Mouse (Mus musculus): ENCODE data around the gene Baiap3.

DNA sequence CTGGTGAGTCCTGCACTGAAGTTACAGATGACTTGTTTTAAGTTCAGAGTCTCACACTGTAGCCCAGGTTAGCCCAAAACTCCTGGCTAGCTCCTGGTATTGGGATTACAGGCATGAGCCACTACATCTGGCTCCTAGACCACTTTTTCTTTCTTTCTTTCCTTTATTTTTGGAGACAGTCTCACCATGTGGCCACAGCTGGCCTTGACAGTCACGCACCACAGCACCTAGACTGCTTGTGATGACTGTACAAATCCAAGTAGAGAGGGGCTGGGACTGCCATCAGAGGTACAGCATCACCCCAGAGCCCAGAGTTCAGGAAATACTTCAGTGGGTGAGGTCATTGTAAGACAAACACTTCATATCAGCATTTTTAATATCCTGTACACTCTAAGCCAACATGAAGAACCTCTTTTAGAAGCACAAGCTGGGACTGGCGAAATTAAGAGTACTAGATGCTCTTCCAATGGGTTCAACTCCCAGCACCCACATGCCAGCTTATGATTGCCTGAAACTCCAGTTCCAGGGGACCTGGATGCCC is 14.7 kb upstream of the Baiap3 start:
- TF ChIP-seq CTCF (IDR thresholded peaks at IDR 0.05; ENCODE audit: low read depth, low read length) (no peak), GATA1 (IDR thresholded peaks at IDR 0.05; ENCODE audit: borderline replicate concordance, low read length) (no peak), POLR2AphosphoS5 (IDR thresholded peaks at IDR 0.05; ENCODE audit: insufficient replicate concordance, low read depth, low read length) (no peak), TAL1 (conservative IDR thresholded peaks at IDR 0.05; ENCODE audit: low read depth, low read length) (no peak)
